Mouse (Mus musculus): ENCODE measurements around the gene Glt8d2. TPM values are rescaled to one million over a fixed set of nuclear protein-coding genes. Genes with fewer than 3 reads are reported as not detected.

Glt8d2 gene
- polyA plus RNA-seq, 1 experiment from 2014 or later = 1.5 TPM

GRCm38 (mm10) chr10:82666436-82667234 lies 23.8 kb downstream of the Glt8d2 start:
- Histone ChIP-seq H3K4me2 (ENCODE audit: low read length) (peak overlapping the region; percentile 38), H3K27me3 (ENCODE audit: insufficient read depth, low read length) (no peaks in the 10 kb centered on the region), H3K27ac (no peak overlapping the region), H3K4me1 (replicated peaks; ENCODE audit: insufficient read depth, low read length) (no peaks in the 10 kb centered on the region), H3K4me3 (replicated peaks; ENCODE audit: low read depth, low read length) (no peak overlapping the region), H3K9me3 (replicated peaks; ENCODE audit: low read length) (no peaks in the 10 kb centered on the region), H3K9ac (ENCODE audit: low read depth, low read length) (no peak overlapping the region), H3K36me3 (ENCODE audit: insufficient read depth, low read length) (no peaks in the 10 kb centered on the region)
- DNase-seq (ENCODE audit: low spot score) (peak; percentile 94), ATAC-seq (replicated peaks; ENCODE audit: low FRiP score, low read depth) (peak; percentile 73; the same call in 1 of the 2 replicates)
- peak; percentile 88 for TF ChIP-seq CTCF (IDR thresholded peaks at IDR 0.05; ENCODE audit: low read depth)
- 18% methylated on average over 22 of the region's 22 CpGs for WGBS

- no peaks in the 10 kb centered on the region for H3K4me1 ChIP-seq (replicated peaks; ENCODE audit: insufficient read depth, low read length)
- no peaks in the 10 kb centered on the region for H3K27me3 ChIP-seq (ENCODE audit: insufficient read depth, low read length)
- 64% methylated on average over 3 of the region's 3 CpGs for WGBS
- ATAC-seq (replicated peaks; ENCODE audit: low FRiP score, low read depth) = no peak
- no peak for DNase-seq (ENCODE audit: low spot score)
- H3K4me2 ChIP-seq (ENCODE audit: low read length) = no peak overlapping the region
- H3K27ac ChIP-seq = no peak overlapping the region
- H3K9me3 ChIP-seq (replicated peaks; ENCODE audit: low read length) = no peaks in the 10 kb centered on the region
- H3K36me3 ChIP-seq (ENCODE audit: insufficient read depth, low read length) = no peaks in the 10 kb centered on the region
- no peak overlapping the region for H3K4me3 ChIP-seq (replicated peaks; ENCODE audit: low read depth, low read length)
- H3K9ac ChIP-seq (ENCODE audit: low read depth, low read length) = no peak overlapping the region
- TF ChIP-seq CTCF (IDR thresholded peaks at IDR 0.05; ENCODE audit: low read depth) = no peak
Observed at GRCm38 (mm10) chr10:82665951-82666350, 24.5 kb downstream of the Glt8d2 start.

DNA sequence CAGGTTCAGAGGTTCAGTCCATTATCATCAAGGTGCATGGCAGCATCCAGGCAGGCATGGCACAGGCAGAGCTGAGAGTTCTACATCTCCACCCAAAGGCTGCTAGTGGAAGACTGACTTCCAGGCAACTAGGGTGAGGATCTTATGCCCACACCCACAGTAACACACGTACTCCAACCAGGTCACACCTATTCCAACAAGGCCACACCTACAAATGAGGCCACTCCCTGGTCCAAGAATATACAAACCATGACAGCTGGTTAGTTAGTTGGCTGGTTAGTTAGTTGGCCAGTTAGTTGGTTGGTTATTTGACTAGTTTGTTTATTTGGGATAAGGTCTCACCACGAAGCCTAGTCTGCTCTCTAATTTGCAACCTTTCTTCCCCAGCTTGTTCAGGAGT lies 27.2 kb downstream of the Glt8d2 start:
- no peak for DNase-seq (ENCODE audit: low spot score)
- WGBS = 82% methylated on average over 2 of the region's 2 CpGs
- H3K4me1 ChIP-seq (replicated peaks; ENCODE audit: insufficient read depth, low read length) = no peaks in the 10 kb centered on the region
- no peaks in the 10 kb centered on the region for H3K27me3 ChIP-seq (ENCODE audit: insufficient read depth, low read length)
- H3K27ac ChIP-seq = no peak overlapping the region
- H3K4me3 ChIP-seq (replicated peaks; ENCODE audit: low read depth, low read length) = no peak overlapping the region
- H3K4me2 ChIP-seq (ENCODE audit: low read length) = no peak overlapping the region
- no peaks in the 10 kb centered on the region for H3K9me3 ChIP-seq (replicated peaks; ENCODE audit: low read length)
- no peaks in the 10 kb centered on the region for H3K36me3 ChIP-seq (ENCODE audit: insufficient read depth, low read length)
- no peak overlapping the region for H3K9ac ChIP-seq (ENCODE audit: low read depth, low read length)
- no peak for TF ChIP-seq CTCF (IDR thresholded peaks at IDR 0.05; ENCODE audit: low read depth)
- no peak for ATAC-seq (replicated peaks; ENCODE audit: low FRiP score, low read depth)

GRCm38 (mm10) chr10:82662267-82662990 lies 28.0 kb downstream of the Glt8d2 start:
- Histone ChIP-seq H3K4me3 (replicated peaks; ENCODE audit: low read depth, low read length) (no peak overlapping the region), H3K4me1 (replicated peaks; ENCODE audit: insufficient read depth, low read length) (no peaks in the 10 kb centered on the region), H3K27ac (no peak overlapping the region), H3K9ac (ENCODE audit: low read depth, low read length) (no peak overlapping the region), H3K36me3 (ENCODE audit: insufficient read depth, low read length) (no peaks in the 10 kb centered on the region), H3K4me2 (ENCODE audit: low read length) (no peak overlapping the region), H3K9me3 (replicated peaks; ENCODE audit: low read length) (no peaks in the 10 kb centered on the region), H3K27me3 (ENCODE audit: insufficient read depth, low read length) (no peaks in the 10 kb centered on the region)
- no peak for TF ChIP-seq CTCF (IDR thresholded peaks at IDR 0.05; ENCODE audit: low read depth)
- ATAC-seq (replicated peaks; ENCODE audit: low FRiP score, low read depth) (no peak), DNase-seq (ENCODE audit: low spot score) (no peak)
- 76% methylated on average over 14 of the region's 14 CpGs for WGBS

DNA sequence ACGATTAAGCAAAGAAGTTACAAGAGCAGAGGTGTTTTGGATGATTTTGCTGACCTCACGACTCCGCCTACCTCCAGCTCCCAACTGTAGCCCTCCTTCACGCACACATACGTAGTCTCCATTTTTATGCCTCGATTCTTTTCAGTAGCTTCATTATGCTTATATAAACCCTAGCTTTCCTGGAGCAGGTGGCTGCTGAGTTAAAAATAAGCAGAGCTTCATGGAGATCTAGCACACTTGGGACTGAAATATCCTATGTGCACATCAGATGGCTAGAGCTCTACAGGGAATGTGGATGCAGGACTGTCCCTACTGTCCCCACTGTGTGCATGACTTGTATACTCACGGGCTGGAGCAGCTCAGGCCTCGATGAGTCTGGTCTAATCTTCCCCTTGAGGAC lies 28.6 kb downstream of the Glt8d2 start:
- H3K9ac ChIP-seq (ENCODE audit: low read depth, low read length) = no peak overlapping the region
- H3K4me2 ChIP-seq (ENCODE audit: low read length) = no peak overlapping the region
- no peaks in the 10 kb centered on the region for H3K4me1 ChIP-seq (replicated peaks; ENCODE audit: insufficient read depth, low read length)
- WGBS = 82% methylated on average over 8 of the region's 8 CpGs
- no peaks in the 10 kb centered on the region for H3K9me3 ChIP-seq (replicated peaks; ENCODE audit: low read length)
- H3K4me3 ChIP-seq (replicated peaks; ENCODE audit: low read depth, low read length) = no peak overlapping the region
- no peak for DNase-seq (ENCODE audit: low spot score)
- H3K27me3 ChIP-seq (ENCODE audit: insufficient read depth, low read length) = no peaks in the 10 kb centered on the region
- no peaks in the 10 kb centered on the region for H3K36me3 ChIP-seq (ENCODE audit: insufficient read depth, low read length)
- no peak overlapping the region for H3K27ac ChIP-seq
- TF ChIP-seq CTCF (IDR thresholded peaks at IDR 0.05; ENCODE audit: low read depth) = no peak
- ATAC-seq (replicated peaks; ENCODE audit: low FRiP score, low read depth) = no peak

DNA sequence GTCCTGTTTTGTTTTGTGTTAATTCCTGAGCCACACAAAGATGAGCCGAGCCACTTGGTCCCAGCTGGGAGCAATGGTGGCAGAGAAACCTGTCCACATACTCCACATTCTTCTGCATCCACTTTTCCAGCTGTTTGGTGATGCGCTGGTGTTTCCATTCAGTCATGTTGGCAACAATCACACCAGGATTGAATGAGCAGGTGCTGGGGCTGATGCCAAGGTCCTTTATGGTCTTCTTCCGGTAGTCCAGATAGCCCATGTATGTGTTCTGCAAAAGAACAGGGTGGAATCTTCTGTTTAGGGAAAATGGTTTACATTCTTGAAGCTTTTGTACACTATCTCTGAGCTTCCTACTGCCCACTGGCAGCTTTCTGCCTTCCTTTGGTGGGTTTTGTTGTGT lies 35.9 kb downstream of the Glt8d2 start:
- Histone ChIP-seq H3K4me3 (replicated peaks; ENCODE audit: low read depth, low read length) (no peak overlapping the region), H3K9ac (ENCODE audit: low read depth, low read length) (no peak overlapping the region), H3K9me3 (replicated peaks; ENCODE audit: low read length) (no peaks in the 10 kb centered on the region), H3K27ac (no peak overlapping the region), H3K4me1 (replicated peaks; ENCODE audit: insufficient read depth, low read length) (no peaks in the 10 kb centered on the region), H3K27me3 (ENCODE audit: insufficient read depth, low read length) (no peaks in the 10 kb centered on the region), H3K4me2 (ENCODE audit: low read length) (no peak overlapping the region), H3K36me3 (ENCODE audit: insufficient read depth, low read length) (peaks cover 4% of the 10 kb centered on the region; the same call in 1 of the 2 replicates)
- no peak for ATAC-seq (replicated peaks; ENCODE audit: low FRiP score, low read depth)
- WGBS = 89% methylated on average over 3 of the region's 3 CpGs
- TF ChIP-seq CTCF (IDR thresholded peaks at IDR 0.05; ENCODE audit: low read depth) = no peak
- DNase-seq (ENCODE audit: low spot score) = no peak
